Mouse (Mus musculus): ENCODE measurements around the gene Mrvi1.

- no peak for TF ChIP-seq POLR2A (IDR thresholded peaks at IDR 0.05; ENCODE audit: low read depth, low read length)
- no peak for TF ChIP-seq EP300 (IDR thresholded peaks at IDR 0.05; ENCODE audit: low read length)
- no peak for TF ChIP-seq ELF1 (IDR thresholded peaks at IDR 0.05; ENCODE audit: low read depth, low read length)
- no peak for TF ChIP-seq NRF1 (IDR thresholded peaks at IDR 0.05; ENCODE audit: low read depth, low read length)
- no peak for TF ChIP-seq CTCF (conservative IDR thresholded peaks at IDR 0.05 in 1 of 2, IDR thresholded peaks at IDR 0.05 in 1 of 2; ENCODE audit: low read depth in 2 of 2, low read length in 2 of 2)
- no peak for TF ChIP-seq MAX (IDR thresholded peaks at IDR 0.05; ENCODE audit: low read length)
Observed at GRCm38 (mm10) chr7:110941116-110941521, 41.1 kb downstream of the Mrvi1 start.

Measured in CH12.LX (cell line).